Mouse (Mus musculus) G1E-ER4 (cell line): Measurements from ENCODE around the gene Bhlha9. TPM values are rescaled to one million over a fixed set of nuclear protein-coding genes. Genes with fewer than 3 reads are reported as not detected.

Experiments
- GATA1 ChIP-seq: IDR thresholded peaks from one replicate; pipeline ENCODE4 v1.8.0; 2012; ENCODE audit warnings: low read length, inconsistent platforms
- polyA plus RNA-seq: library from polyadenylated mRNA; stranded (reverse); fragments of >175 nt; gene quantifications from 2 replicates; pipeline ENCODE4 v1.2.3, GENCODE M21; 2012

The Bhlha9 gene
- polyA plus RNA-seq, 1 experiment: not detected

DNA sequence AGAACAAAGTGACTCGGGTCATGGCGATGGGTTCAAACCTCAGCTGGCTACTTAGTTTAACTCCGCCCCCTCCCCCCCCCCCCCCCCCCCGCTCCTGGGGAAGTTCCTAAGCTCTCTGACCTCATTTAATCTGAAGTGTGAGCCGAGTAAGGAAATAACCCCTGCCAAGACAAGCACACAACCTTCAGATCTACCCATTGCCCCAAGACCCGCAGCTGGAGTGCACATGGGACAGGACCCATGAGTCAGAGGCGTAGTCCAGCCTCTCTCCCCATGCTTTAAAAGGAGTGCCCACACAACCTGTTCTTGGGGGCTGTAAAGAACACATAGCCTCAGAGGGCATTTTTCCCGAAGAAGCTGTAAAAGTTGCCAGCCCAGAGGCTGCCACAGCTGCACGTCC lies 27.4 kb downstream of the Bhlha9 start:
- TF ChIP-seq GATA1: no peak

DNA sequence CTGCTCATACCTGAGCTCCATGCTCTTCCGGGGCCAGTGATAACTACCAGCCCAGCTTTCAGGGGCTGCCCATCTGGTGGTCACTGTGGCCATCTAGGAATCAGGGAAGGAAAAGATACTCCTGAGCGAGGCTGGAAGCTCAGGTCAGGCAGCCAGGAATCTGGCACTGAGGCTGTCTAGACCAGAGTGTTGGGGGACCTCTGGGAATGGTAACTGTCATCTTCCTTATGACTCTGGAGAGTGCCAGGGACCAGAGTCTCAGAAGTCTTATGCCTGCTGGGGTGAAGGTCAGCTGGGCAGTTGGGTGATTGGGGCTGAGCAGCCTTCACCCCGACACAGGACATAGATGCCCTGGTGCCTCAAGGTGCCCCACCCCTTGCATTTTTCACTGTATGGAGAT lies 35.4 kb downstream of the Bhlha9 start:
- no peak for TF ChIP-seq GATA1

DNA sequence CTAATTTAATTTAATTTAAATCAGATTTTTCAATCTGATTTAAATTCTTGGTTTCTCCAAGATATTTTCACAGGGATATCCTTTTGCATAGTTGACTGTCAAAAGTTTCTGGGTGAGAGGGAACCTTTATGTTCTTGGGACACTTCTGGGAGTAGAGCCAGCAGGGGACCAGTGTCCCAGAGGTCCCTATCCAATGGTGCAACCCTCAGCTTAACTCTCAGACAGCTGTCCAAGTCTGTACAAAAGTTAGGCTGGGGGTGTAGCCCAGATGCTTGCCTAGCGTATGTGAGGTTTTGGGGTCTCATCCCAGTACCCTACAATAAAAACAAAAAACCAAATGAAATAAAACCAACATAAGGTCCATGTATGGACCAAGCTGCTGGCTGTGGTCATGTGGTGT lies 35.8 kb downstream of the Bhlha9 start:
- no peak for TF ChIP-seq GATA1

DNA sequence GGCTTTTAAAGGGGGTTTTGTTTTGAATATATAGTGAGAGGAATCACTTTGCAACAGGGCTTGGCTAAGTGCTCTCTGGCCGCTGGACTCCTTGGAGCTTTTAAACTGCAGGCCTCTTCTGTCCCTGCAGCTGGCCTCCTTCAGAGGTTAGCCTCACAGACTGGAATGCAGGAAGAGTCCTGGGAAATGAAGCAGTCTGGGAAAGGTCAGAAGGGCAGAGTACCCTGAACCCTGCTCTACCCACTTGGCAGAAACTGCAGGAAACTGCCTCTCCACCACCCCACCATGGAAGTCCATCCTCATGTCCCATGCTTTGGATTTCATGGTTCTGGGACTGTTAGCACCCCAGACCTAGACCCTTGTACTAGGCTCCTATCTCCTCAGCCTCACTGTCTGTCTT lies 36.6 kb downstream of the Bhlha9 start:
- no peak for TF ChIP-seq GATA1

DNA sequence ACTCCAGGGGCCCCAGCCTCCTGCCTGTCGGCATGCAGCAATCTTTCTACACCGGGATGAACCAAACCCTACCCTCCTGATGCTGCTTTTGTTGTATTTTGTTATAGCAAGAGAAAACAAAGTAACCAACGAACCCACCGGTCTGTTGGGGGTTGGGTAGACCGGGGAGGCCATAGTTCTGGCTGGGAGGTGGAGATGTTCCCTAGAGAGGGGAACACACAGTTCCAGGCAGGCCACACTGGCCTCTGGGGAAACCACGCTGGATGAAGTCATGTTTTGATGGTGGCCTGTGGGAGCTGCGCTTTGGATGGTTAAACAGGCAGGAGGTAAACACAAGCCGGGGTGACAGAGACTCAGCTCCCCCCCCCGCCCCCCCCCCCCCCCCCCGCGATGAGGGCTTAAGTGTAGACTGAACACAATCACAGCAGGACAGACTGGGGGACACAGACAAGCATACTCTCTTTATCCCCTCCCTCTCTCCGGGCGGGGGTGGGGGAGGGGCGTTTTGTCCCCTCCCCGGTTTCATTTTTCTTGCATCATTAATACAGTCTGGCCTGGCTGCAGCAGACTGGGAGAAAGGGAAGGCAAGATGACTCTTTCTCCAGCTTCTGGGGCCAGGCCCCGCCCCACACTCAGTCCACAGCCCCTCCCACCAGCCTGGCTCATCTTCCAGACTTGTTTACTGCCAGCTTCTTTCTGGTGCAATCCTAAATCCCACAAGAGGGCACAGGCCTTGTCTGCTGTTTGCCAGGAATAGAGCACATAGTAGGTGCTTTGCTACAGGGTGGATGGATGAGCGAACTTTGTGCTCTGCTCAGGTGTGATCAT lies 37.6 kb downstream of the Bhlha9 start:
- no peak for TF ChIP-seq GATA1

DNA sequence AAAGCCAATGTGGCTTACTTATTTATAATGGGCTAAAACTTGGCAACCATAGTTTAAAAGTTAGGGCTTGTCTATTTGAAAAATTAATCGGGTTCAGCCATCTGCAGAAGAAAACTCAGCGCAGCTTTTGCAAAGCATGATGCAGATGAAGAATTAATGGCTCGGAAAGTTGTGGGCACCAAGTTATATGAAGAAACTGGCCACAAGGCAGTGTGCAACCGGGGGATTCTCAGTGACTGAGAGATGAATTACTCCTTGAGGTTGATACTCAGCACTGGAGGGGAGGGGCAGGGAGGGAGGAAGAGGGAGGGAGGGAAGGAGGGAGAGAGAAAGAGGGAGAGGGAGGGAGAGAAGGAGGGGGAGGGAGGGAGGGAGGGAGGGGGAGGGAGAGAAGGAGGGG lies 44.7 kb downstream of the Bhlha9 start:
- TF ChIP-seq GATA1: no peak

Other genes with a start within 250 kb of the Bhlha9 start
- gene Abr, start 50.2 kb upstream of the Bhlha9 start, polyA plus RNA-seq: 0.01 TPM in 1 of 2 replicates, not detected in the other
- gene Trarg1, start 7.3 kb downstream of the Bhlha9 start, polyA plus RNA-seq: not detected in 2 replicates
- 1.4 and 2.5 TPM in 2 replicates for gene Gosr1, start 91.1 kb downstream of the Bhlha9 start, polyA plus RNA-seq
- gene Cpd, start 174.5 kb downstream of the Bhlha9 start, polyA plus RNA-seq: 41.0 and 52.0 TPM in 2 replicates
- gene Tmigd1, start 229.7 kb downstream of the Bhlha9 start, polyA plus RNA-seq: not detected in 2 replicates